Mouse (Mus musculus) midbrain, embryonic 10.5 days (tissue): ENCODE measurements around the gene Cbr2. TPM values are rescaled to one million over a fixed set of nuclear protein-coding genes. Genes with fewer than 3 reads are reported as not detected.

Experiments used
- DNase-seq: peaks from one replicate; pipeline ENCODE4 v3.0.0-alpha.2; 2017; ENCODE audit warnings: low spot score
- H3K27ac ChIP-seq: fragments of 300-500 bp; sonication (generic); replicated peaks from 2 replicates; pipeline ENCODE4 v1.5.1; 2016; ENCODE audit warnings: mild to moderate bottlenecking
- H3K27me3 ChIP-seq: fragments of 300-500 bp; sonication (generic); 2 replicates; pipeline ENCODE4 v1.6.1; 2016; ENCODE audit warnings: low read depth, mild to moderate bottlenecking; ENCODE audit not compliant: poor library complexity, severe bottlenecking
- H3K36me3 ChIP-seq: fragments of 300-500 bp; sonication (generic); 2 replicates; pipeline ENCODE4 v1.6.1; 2016; ENCODE audit warnings: mild to moderate bottlenecking, moderate library complexity
- H3K4me1 ChIP-seq: fragments of 300-500 bp; sonication (generic); 2 replicates; pipeline ENCODE4 v1.6.1; 2016
- H3K4me3 ChIP-seq: fragments of 300-500 bp; sonication (generic); 2 replicates; pipeline ENCODE4 v1.5.1; 2016; ENCODE audit warnings: mild to moderate bottlenecking, moderate library complexity
- H3K9me3 ChIP-seq: fragments of 300-500 bp; sonication (generic); replicated peaks from 2 replicates; pipeline ENCODE4 v1.6.1; 2016; ENCODE audit warnings: mild to moderate bottlenecking
- WGBS: fragments of 180-500 bp; shearing (Covaris S2); methylation state at CpG from one replicate; pipeline ENCODE4 v1.1.7; 2016; 5-methylcytosine and 5-hydroxymethylcytosine counted together
- polyA plus RNA-seq: library from polyadenylated mRNA; unstranded; fragments of >200 nt; fragmentation: Nextera tagmentation; extraction: Ambion mirVana; gene quantifications from 2 replicates; pipeline ENCODE4 v1.2.1, GENCODE M21; 2016

The Cbr2 gene
- polyA plus RNA-seq, 1 experiment from 2014 or later = 0.59 TPM

GRCm38 (mm10) chr11:120682683-120683082, 49.2 kb downstream of the Cbr2 start:
- Histone ChIP-seq H3K27me3 (no peaks in the 10 kb centered on the region), H3K4me3 (no peak overlapping the region), H3K9me3 (no peaks in the 10 kb centered on the region), H3K27ac (no peak overlapping the region), H3K4me1 (peaks cover 9% of the 10 kb centered on the region; the same call in 1 of the 2 replicates), H3K36me3 (peaks cover 97% of the 10 kb centered on the region)
- DNase-seq = no peak
- WGBS = 93% methylated on average over 5 of the region's 5 CpGs

- WGBS = 64% methylated on average over 3 of the region's 3 CpGs
- H3K4me3 ChIP-seq = no peak overlapping the region
- H3K4me1 ChIP-seq = no peaks in the 10 kb centered on the region
- no peak for DNase-seq
- H3K36me3 ChIP-seq = peaks cover 95% of the 10 kb centered on the region
- H3K27ac ChIP-seq = no peak overlapping the region
- no peaks in the 10 kb centered on the region for H3K9me3 ChIP-seq
- H3K27me3 ChIP-seq = no peaks in the 10 kb centered on the region
These were observed 52.0 kb downstream of the Cbr2 start for GRCm38 (mm10) chr11:120679909-120680308.

Other genes starting within 250 kb of the Cbr2 start
- gene Mrpl12, start 247.5 kb downstream of the Cbr2 start, polyA plus RNA-seq = 167 and 194 TPM in 2 replicates
- gene Slc25a10, start 240.3 kb downstream of the Cbr2 start, polyA plus RNA-seq = 50.1 and 53.4 TPM in 2 replicates
- gene Gcgr, start 201.4 kb downstream of the Cbr2 start, polyA plus RNA-seq = 0.26 and 0.27 TPM in 2 replicates
- 226 and 238 TPM in 2 replicates for gene Mcrip1, start 182.4 kb downstream of the Cbr2 start, polyA plus RNA-seq
- not detected in 2 replicates for gene Ppp1r27, start 181.0 kb downstream of the Cbr2 start, polyA plus RNA-seq
- gene P4hb, start 158.9 kb downstream of the Cbr2 start, polyA plus RNA-seq = 534 and 562 TPM in 2 replicates
- gene Arhgdia, start 150.5 kb downstream of the Cbr2 start, polyA plus RNA-seq = 743 and 777 TPM in 2 replicates
- 605 and 647 TPM in 2 replicates for gene Alyref, start 133.7 kb downstream of the Cbr2 start, polyA plus RNA-seq
- gene Anapc11, start 133.7 kb downstream of the Cbr2 start, polyA plus RNA-seq = 216 and 231 TPM in 2 replicates
- gene Npb, start 123.6 kb downstream of the Cbr2 start, polyA plus RNA-seq = 0.65 and 0.66 TPM in 2 replicates
- gene Pcyt2, start 114.2 kb downstream of the Cbr2 start, polyA plus RNA-seq = 140 and 151 TPM in 2 replicates
- gene Sirt7, start 106.9 kb downstream of the Cbr2 start, polyA plus RNA-seq = 34.2 and 37.4 TPM in 2 replicates
- gene Mafg, start 98.5 kb downstream of the Cbr2 start, polyA plus RNA-seq = 19.8 and 23.0 TPM in 2 replicates
- gene Pycr1, start 88.3 kb downstream of the Cbr2 start, polyA plus RNA-seq = 37.6 and 43.4 TPM in 2 replicates
- gene Myadml2, start 84.0 kb downstream of the Cbr2 start, polyA plus RNA-seq = 0.15 TPM in 1 of 2 replicates, not detected in the other
- gene Notum, start 70.9 kb downstream of the Cbr2 start, polyA plus RNA-seq = 3.3 and 3.6 TPM in 2 replicates
- gene Aspscr1, start 59.1 kb downstream of the Cbr2 start, polyA plus RNA-seq = 150 and 161 TPM in 2 replicates
- 132 and 133 TPM in 2 replicates for gene Cenpx, start 18.4 kb downstream of the Cbr2 start, polyA plus RNA-seq
- gene Lrrc45, start 18.2 kb downstream of the Cbr2 start, polyA plus RNA-seq = 57.0 and 57.7 TPM in 2 replicates
- 32.4 and 41.9 TPM in 2 replicates for gene Rac3, start 10.6 kb downstream of the Cbr2 start, polyA plus RNA-seq
- 13.0 and 13.7 TPM in 2 replicates for gene Dcxr, start 4.8 kb downstream of the Cbr2 start, polyA plus RNA-seq
- 9.4 and 12.9 TPM in 2 replicates for gene Hmga1b, start 30.7 kb upstream of the Cbr2 start, polyA plus RNA-seq
- 43.4 and 55.9 TPM in 2 replicates for gene Rfng, start 52.1 kb upstream of the Cbr2 start, polyA plus RNA-seq
- 287 TPM in 2 replicates for gene Gps1, start 52.2 kb upstream of the Cbr2 start, polyA plus RNA-seq
- gene Dus1l, start 64.3 kb upstream of the Cbr2 start, polyA plus RNA-seq = 94.4 and 99.2 TPM in 2 replicates
- gene Fasn, start 92.4 kb upstream of the Cbr2 start, polyA plus RNA-seq = 118 and 131 TPM in 2 replicates
- 5.9 and 6.2 TPM in 2 replicates for gene Ccdc57, start 200.8 kb upstream of the Cbr2 start, polyA plus RNA-seq
- 120 and 215 TPM in 2 replicates for gene Slc16a3, start 216.4 kb upstream of the Cbr2 start, polyA plus RNA-seq